Mouse (Mus musculus) cerebellum, adult 2 months (tissue): Measurements from ENCODE around the gene Dgkb.

Experiments
- CTCF ChIP-seq: fragments of 200-500 bp; IDR thresholded peaks from 2 replicates; pipeline ENCODE4 v1.5.1; 2011; ENCODE audit warnings: low read depth, mild to moderate bottlenecking, control low read depth, low read length, moderate library complexity, borderline replicate concordance; ENCODE audit not compliant: insufficient read depth
- POLR2A ChIP-seq: fragments of 200-500 bp; IDR thresholded peaks from 2 replicates; pipeline ENCODE4 v1.6.1; 2011; ENCODE audit warnings: low read length, control low read depth, borderline replicate concordance; ENCODE audit not compliant: insufficient read depth

- no peak for TF ChIP-seq CTCF
- no peak for TF ChIP-seq POLR2A
Observed at GRCm38 (mm10) chr12:38600165-38600845, 782.8 kb downstream of the Dgkb start.
